Mouse (Mus musculus) forebrain, embryonic 14.5 days (tissue): ENCODE results near the gene Sbsn. TPM values are rescaled to one million over a fixed set of nuclear protein-coding genes. Genes with fewer than 3 reads are reported as not detected.

ENCODE experiments used
- ATAC-seq: fragments of 200-750 bp; cut with Nextera tagmentation; 2 replicates; pipeline ENCODE4 v1.8.0; 2017; ENCODE audit warnings: mild to moderate bottlenecking, moderate library complexity
- DNase-seq: peaks from one replicate; pipeline ENCODE4 v3.0.0-alpha.2; 2015; ENCODE audit warnings: low spot score
- H3K27ac ChIP-seq: fragments of 300-500 bp; sonication (generic); 2 replicates; pipeline ENCODE4 v1.5.1; 2014; ENCODE audit warnings: low read depth, mild to moderate bottlenecking, control low read depth, low read length, moderate library complexity
- H3K27me3 ChIP-seq: fragments of 300-500 bp; sonication (generic); replicated peaks from 2 replicates; pipeline ENCODE4 v1.6.1; 2014; ENCODE audit warnings: low read length, control low read depth, mixed read lengths; ENCODE audit not compliant: control insufficient read depth, insufficient read depth
- H3K36me3 ChIP-seq: fragments of 300-500 bp; sonication (generic); 2 replicates; pipeline ENCODE4 v1.6.1; 2014; ENCODE audit warnings: low read length, control low read depth; ENCODE audit not compliant: control insufficient read depth, insufficient read depth
- H3K4me1 ChIP-seq: fragments of 300-500 bp; sonication (generic); 2 replicates; pipeline ENCODE4 v1.6.1; 2014; ENCODE audit warnings: antibody characterized with exemption, low read length, control low read depth; ENCODE audit not compliant: control insufficient read depth, insufficient read depth
- H3K4me2 ChIP-seq: fragments of 300-500 bp; sonication (generic); 2 replicates; pipeline ENCODE4 v1.6.1; 2014; ENCODE audit warnings: mild to moderate bottlenecking, control low read depth, low read length
- H3K4me3 ChIP-seq: fragments of 300-500 bp; sonication (generic); 2 replicates; pipeline ENCODE4 v1.5.1; 2014; ENCODE audit warnings: low read depth, low read length, control low read depth
- H3K9ac ChIP-seq: fragments of 300-500 bp; sonication (generic); 2 replicates; pipeline ENCODE4 v1.6.1; 2014; ENCODE audit warnings: mild to moderate bottlenecking, low read length, control low read depth, moderate library complexity
- H3K9me3 ChIP-seq: fragments of 300-500 bp; sonication (generic); replicated peaks from 2 replicates; pipeline ENCODE4 v1.6.1; 2016; ENCODE audit warnings: low read length, control low read depth, mixed read lengths; ENCODE audit not compliant: control insufficient read depth
- WGBS: fragments of 180-500 bp; shearing (Covaris S2); extraction: QIAGEN DNeasy Blood & Tissue Kit; methylation state at CpG from one replicate; pipeline ENCODE4 v1.1.7; 2014; 5-methylcytosine and 5-hydroxymethylcytosine counted together
- polyA plus RNA-seq: library from polyadenylated mRNA; unstranded; fragments of >200 nt; fragmentation: Nextera tagmentation; extraction: Ambion mirVana; gene quantifications from 2 replicates; pipeline ENCODE4 v1.2.1, GENCODE M21; 2014

The Sbsn gene
- polyA plus RNA-seq, 1 experiment from 2014 or later, result 1.3 TPM

DNA sequence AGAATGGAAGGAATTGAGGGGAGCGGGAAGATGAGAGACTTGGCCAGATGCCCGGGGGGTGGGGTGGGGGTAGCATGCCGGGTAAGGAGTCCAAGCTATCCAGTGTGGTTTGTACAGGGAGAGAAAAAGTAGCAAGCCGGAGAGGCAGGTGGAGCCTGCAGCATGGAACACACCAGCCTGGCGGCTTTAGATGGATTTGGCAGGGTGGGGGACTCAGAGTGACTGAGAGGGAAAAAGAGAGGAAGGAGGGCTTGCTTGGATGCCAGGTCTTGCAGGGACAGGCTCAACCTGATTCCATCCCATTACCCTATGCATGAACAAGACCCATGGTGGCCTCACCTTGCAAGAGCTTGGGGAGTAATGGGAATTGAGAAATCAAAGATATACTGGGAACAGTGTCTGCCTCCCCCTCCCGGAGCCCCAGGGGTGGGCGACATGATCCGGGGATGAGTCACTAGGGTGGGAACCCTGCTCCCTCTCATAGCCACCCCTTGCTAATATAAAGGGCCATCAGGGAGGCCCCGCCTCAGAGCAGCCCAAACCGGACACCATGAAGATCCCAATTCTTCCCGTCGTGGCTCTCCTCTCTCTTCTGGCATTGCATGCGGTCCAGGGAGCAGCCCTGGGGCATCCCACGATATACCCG, 36.2 kb downstream of the Sbsn start, which contains the start of gene Krtdap:
Gene Krtdap, plus strand, starts transcription at position 520 of the 646 bp plus-strand sequence.
- 42% methylated on average over 15 of the region's 15 CpGs for WGBS
- no peak for DNase-seq
- no peak within 1 kb of the TSS for H3K9ac ChIP-seq

DNA sequence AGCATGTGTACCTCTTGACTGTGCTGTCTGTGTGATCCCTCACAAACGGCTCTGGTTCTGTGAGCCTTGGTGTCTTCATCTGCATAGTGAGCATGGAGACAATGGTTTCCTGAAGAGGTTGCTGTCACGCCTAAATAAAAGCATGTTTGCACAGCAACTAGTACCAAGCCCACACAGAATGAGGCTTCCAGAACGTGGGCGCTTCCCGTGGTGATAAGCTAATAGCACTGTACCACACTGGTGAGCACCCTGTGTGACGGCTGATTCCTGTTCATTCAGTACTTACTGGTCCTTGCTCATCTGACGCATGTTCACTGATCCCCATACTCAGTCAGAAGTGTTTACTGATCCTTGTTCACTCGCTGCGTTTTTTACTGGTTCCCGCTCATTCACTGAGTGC, 38.9 kb downstream of the Sbsn start:
- Histone ChIP-seq H3K4me3 (no peak overlapping the region), H3K4me1 (peaks cover 5% of the 10 kb centered on the region; the same call in 1 of the 2 replicates), H3K27me3 (no peaks in the 10 kb centered on the region), H3K27ac (no peak overlapping the region), H3K4me2 (no peak overlapping the region), H3K9me3 (no peaks in the 10 kb centered on the region), H3K9ac (no peak overlapping the region), H3K36me3 (no peaks in the 10 kb centered on the region)
- DNase-seq (no peak), ATAC-seq (no peak)
- WGBS, result 81% methylated on average over 10 of the region's 10 CpGs

More for the DNA sequence above, 36.2 kb downstream of the Sbsn start, which contains the start of gene Krtdap:
- H3K27ac ChIP-seq, result no peak within 1 kb of the TSS
- H3K4me1 ChIP-seq, result peaks cover 5% of the 10 kb centered on the region; the same call in 1 of the 2 replicates
- no peaks in the 10 kb centered on the region for H3K36me3 ChIP-seq
- no peak for ATAC-seq
- no peak within 1 kb of the TSS for H3K4me3 ChIP-seq
- H3K9me3 ChIP-seq, result no peaks in the 10 kb centered on the region
- H3K27me3 ChIP-seq, result no peaks in the 10 kb centered on the region
- H3K4me2 ChIP-seq, result no peak within 1 kb of the TSS

GRCm38 (mm10) chr7:30791921-30792320, 40.6 kb downstream of the Sbsn start:
- Histone ChIP-seq H3K9ac (no peak overlapping the region), H3K4me1 (no peaks in the 10 kb centered on the region), H3K9me3 (no peaks in the 10 kb centered on the region), H3K36me3 (no peaks in the 10 kb centered on the region), H3K27ac (no peak overlapping the region), H3K4me2 (no peak overlapping the region), H3K4me3 (no peak overlapping the region), H3K27me3 (no peaks in the 10 kb centered on the region)
- WGBS, result 28% methylated on average over 9 of the region's 9 CpGs
- no peak for ATAC-seq
- DNase-seq, result no peak

GRCm38 (mm10) chr7:30794921-30795320, 43.6 kb downstream of the Sbsn start:
- no peaks in the 10 kb centered on the region for H3K36me3 ChIP-seq
- H3K4me1 ChIP-seq, result no peaks in the 10 kb centered on the region
- DNase-seq (no peak), ATAC-seq (no peak)
- H3K4me3 ChIP-seq, result no peak overlapping the region
- no peak overlapping the region for H3K4me2 ChIP-seq
- H3K9me3 ChIP-seq, result peaks cover 8% of the 10 kb centered on the region; the same call in 1 of the 2 replicates
- no peaks in the 10 kb centered on the region for H3K27me3 ChIP-seq
- no peak overlapping the region for H3K9ac ChIP-seq
- no peak overlapping the region for H3K27ac ChIP-seq

- no peak for ATAC-seq
Measured at GRCm38 (mm10) chr7:30796790-30797189, 45.5 kb downstream of the Sbsn start.

GRCm38 (mm10) chr7:30800653-30801052, 49.4 kb downstream of the Sbsn start:
- Histone ChIP-seq H3K9ac (no peak overlapping the region), H3K4me2 (no peak overlapping the region), H3K4me1 (no peaks in the 10 kb centered on the region), H3K36me3 (no peaks in the 10 kb centered on the region), H3K27ac (no peak overlapping the region), H3K4me3 (no peak overlapping the region), H3K9me3 (peaks cover 8% of the 10 kb centered on the region; the same call in 1 of the 2 replicates), H3K27me3 (no peaks in the 10 kb centered on the region)
- DNase-seq, result no peak
- no peak for ATAC-seq

More at GRCm38 (mm10) chr7:30796790-30797189, 45.5 kb downstream of the Sbsn start:
- 81% methylated on average over 1 of the region's 1 CpGs for WGBS
- Histone ChIP-seq H3K27ac (no peak overlapping the region), H3K4me3 (no peak overlapping the region), H3K9me3 (peaks cover 8% of the 10 kb centered on the region; the same call in 1 of the 2 replicates), H3K27me3 (no peaks in the 10 kb centered on the region), H3K4me1 (no peaks in the 10 kb centered on the region), H3K36me3 (no peaks in the 10 kb centered on the region), H3K4me2 (no peak overlapping the region), H3K9ac (no peak overlapping the region)
- DNase-seq, result no peak

GRCm38 (mm10) chr7:30803256-30803655, 52.0 kb downstream of the Sbsn start:
- WGBS, result 96% methylated on average over 3 of the region's 3 CpGs
- H3K9me3 ChIP-seq, result peaks cover 8% of the 10 kb centered on the region; the same call in 1 of the 2 replicates
- no peak overlapping the region for H3K4me2 ChIP-seq
- H3K9ac ChIP-seq, result no peak overlapping the region
- H3K4me3 ChIP-seq, result no peak overlapping the region
- no peaks in the 10 kb centered on the region for H3K27me3 ChIP-seq
- no peaks in the 10 kb centered on the region for H3K36me3 ChIP-seq
- H3K4me1 ChIP-seq, result no peaks in the 10 kb centered on the region
- ATAC-seq (no peak), DNase-seq (no peak)
- no peak overlapping the region for H3K27ac ChIP-seq

DNA sequence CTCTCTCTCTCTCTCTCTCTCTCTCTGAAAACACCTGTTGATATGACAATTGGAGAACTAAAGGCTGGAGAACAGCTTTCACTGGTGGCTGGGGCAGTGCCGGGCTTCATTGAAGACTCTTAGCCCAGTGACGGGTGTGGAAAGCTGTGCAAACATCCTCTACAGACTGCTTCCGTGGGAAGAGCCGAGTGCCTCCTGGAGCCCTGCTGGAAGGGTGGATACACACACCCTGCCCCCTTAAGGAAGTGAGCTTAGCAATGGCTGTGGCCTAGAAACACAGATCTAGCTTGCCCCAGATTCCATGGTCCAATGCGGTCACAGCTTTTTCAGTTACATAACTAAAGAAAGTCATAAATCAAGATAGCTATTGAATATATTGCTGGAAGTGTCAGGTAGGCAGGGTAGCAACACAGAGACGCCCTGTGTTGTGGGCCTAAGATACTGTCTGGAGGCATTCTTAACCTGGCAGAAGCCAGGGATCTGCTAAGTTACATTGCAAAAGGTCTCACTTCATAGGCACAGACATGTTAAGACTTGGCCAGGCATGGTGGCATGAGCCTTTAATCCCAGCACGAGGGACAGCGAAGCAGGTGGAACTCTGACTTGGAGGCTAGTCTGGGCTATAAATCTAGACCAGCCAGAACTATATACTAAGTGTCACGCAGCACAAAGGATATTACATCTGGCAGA, 52.9 kb downstream of the Sbsn start:
- H3K9me3 ChIP-seq, result peaks cover 6% of the 10 kb centered on the region; the same call in 1 of the 2 replicates
- no peaks in the 10 kb centered on the region for H3K36me3 ChIP-seq
- no peak overlapping the region for H3K27ac ChIP-seq
- DNase-seq, result no peak
- no peak overlapping the region for H3K9ac ChIP-seq
- no peak overlapping the region for H3K4me2 ChIP-seq
- no peaks in the 10 kb centered on the region for H3K4me1 ChIP-seq
- WGBS, result 91% methylated on average over 9 of the region's 9 CpGs
- no peak for ATAC-seq
- no peaks in the 10 kb centered on the region for H3K27me3 ChIP-seq
- no peak overlapping the region for H3K4me3 ChIP-seq
